Mouse (Mus musculus): ENCODE results near the gene Clock. TPM values are rescaled to one million over a fixed set of nuclear protein-coding genes. Genes with fewer than 3 reads are reported as not detected.
A peak's percentile ranks its signal among the peaks of the same experiment; 100 is the strongest.

Gene Clock
- polyA plus RNA-seq, 1 experiment from 2014 or later = 13.4 TPM

GRCm38 (mm10) chr5:76203171-76203570, 101.4 kb downstream of the Clock start:
- Histone ChIP-seq H3K27ac (ENCODE audit: poor library complexity, severe bottlenecking) (no peak overlapping the region), H3K9ac (no peak overlapping the region), H3K36me3 (peaks cover 78% of the 10 kb centered on the region), H3K9me3 (replicated peaks) (no peaks in the 10 kb centered on the region), H3K4me3 (no peak overlapping the region), H3K4me2 (no peak overlapping the region), H3K27me3 (replicated peaks) (no peaks in the 10 kb centered on the region), H3K4me1 (replicated peaks) (no peaks in the 10 kb centered on the region; the same call in 1 of the 2 replicates)
- 77% methylated on average over 3 of the region's 3 CpGs for WGBS
- ATAC-seq (ENCODE audit: insufficient number of reproducible peaks, low FRiP score) = no peak

DNA sequence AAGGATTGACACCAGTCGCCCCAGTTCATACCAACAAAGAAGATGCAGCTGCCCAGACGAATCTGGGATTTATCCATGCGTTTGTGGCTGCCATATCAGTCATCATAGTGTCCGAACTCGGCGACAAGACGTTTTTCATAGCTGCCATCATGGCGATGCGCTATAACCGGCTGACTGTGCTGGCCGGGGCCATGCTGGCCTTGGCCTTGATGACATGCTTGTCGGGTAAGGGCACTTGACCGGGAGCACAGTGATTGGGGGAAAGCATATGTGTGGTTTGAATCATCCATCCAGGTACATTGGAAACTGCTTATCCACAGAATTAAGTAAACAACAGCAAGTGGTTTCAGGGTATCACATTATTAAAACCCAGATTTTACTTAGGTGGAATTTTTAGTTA, 105.2 kb downstream of the Clock start:
- peaks cover 61% of the 10 kb centered on the region for H3K36me3 ChIP-seq
- ATAC-seq (ENCODE audit: insufficient number of reproducible peaks, low FRiP score) = no peak
- H3K27ac ChIP-seq (ENCODE audit: poor library complexity, severe bottlenecking) = no peak overlapping the region
- H3K9me3 ChIP-seq (replicated peaks) = no peaks in the 10 kb centered on the region
- H3K27me3 ChIP-seq (replicated peaks) = no peaks in the 10 kb centered on the region
- H3K4me1 ChIP-seq (replicated peaks) = peaks cover 9% of the 10 kb centered on the region
- WGBS = 93% methylated on average over 13 of the region's 13 CpGs
- no peak overlapping the region for H3K9ac ChIP-seq
- H3K4me2 ChIP-seq = no peak overlapping the region
- no peak overlapping the region for H3K4me3 ChIP-seq

GRCm38 (mm10) chr5:76194377-76194945, 110.1 kb downstream of the Clock start:
- WGBS = 54% methylated on average over 6 of the region's 6 CpGs
- H3K4me3 ChIP-seq = no peak overlapping the region
- H3K36me3 ChIP-seq = peaks cover 33% of the 10 kb centered on the region
- H3K4me1 ChIP-seq (replicated peaks) = peaks cover 53% of the 10 kb centered on the region
- no peak overlapping the region for H3K4me2 ChIP-seq
- H3K9ac ChIP-seq = no peak overlapping the region
- no peak overlapping the region for H3K27ac ChIP-seq (ENCODE audit: poor library complexity, severe bottlenecking)
- H3K9me3 ChIP-seq (replicated peaks) = no peaks in the 10 kb centered on the region
- no peak for ATAC-seq (ENCODE audit: insufficient number of reproducible peaks, low FRiP score)
- H3K27me3 ChIP-seq (replicated peaks) = no peaks in the 10 kb centered on the region

DNA sequence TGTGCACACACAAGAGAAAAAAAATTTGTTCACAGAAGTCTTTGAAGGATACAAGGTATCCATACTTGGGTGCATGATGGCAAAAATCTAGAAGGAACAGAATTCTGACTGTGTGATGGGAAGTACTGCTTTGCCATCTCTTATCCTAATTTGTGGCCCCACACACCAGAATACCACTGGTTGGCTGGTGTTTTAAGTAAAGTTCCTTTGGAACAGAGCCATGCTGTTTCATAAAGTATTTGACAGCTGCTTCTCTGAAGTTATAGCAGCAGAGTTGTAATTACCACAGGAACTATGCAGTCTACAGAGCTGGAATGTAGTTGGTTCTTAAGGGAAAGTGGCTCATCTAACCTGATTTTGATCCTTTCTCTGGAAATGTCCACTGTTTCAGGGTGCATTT, 111.5 kb downstream of the Clock start:
- no peaks in the 10 kb centered on the region for H3K27me3 ChIP-seq (replicated peaks)
- no peak overlapping the region for H3K27ac ChIP-seq (ENCODE audit: poor library complexity, severe bottlenecking)
- no peak overlapping the region for H3K4me2 ChIP-seq
- H3K4me3 ChIP-seq = no peak overlapping the region
- no peak overlapping the region for H3K9ac ChIP-seq
- no peak for ATAC-seq (ENCODE audit: insufficient number of reproducible peaks, low FRiP score)
- H3K4me1 ChIP-seq (replicated peaks) = peaks cover 59% of the 10 kb centered on the region
- H3K9me3 ChIP-seq (replicated peaks) = no peaks in the 10 kb centered on the region
- peaks cover 24% of the 10 kb centered on the region for H3K36me3 ChIP-seq

DNA sequence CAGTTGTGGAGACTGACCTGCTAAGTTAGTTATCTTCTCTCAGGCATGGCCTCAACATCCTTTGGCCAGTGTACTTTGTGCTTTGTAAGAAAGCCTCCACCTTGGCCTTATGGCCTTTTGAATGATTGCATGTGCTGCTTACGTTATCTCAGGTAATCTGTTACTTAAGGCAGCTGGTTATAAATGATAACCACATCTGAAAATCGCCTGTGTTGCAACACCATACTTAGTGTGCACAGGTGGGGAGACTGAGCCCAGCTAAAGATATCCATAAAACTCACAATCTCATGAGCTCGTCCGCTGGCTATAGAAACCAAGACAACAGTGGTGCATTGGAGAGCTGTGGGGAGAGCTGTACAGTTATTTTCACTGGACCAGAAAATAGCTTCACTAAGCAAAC, 114.0 kb downstream of the Clock start:
- H3K27me3 ChIP-seq (replicated peaks) = no peaks in the 10 kb centered on the region
- H3K4me1 ChIP-seq (replicated peaks) = peaks cover 75% of the 10 kb centered on the region
- H3K4me2 ChIP-seq = no peak overlapping the region
- H3K9ac ChIP-seq = no peak overlapping the region
- 81% methylated on average over 4 of the region's 4 CpGs for WGBS
- H3K4me3 ChIP-seq = no peak overlapping the region
- no peaks in the 10 kb centered on the region for H3K9me3 ChIP-seq (replicated peaks)
- ATAC-seq (ENCODE audit: insufficient number of reproducible peaks, low FRiP score) = no peak
- peaks cover 16% of the 10 kb centered on the region for H3K36me3 ChIP-seq
- no peak overlapping the region for H3K27ac ChIP-seq (ENCODE audit: poor library complexity, severe bottlenecking)

DNA sequence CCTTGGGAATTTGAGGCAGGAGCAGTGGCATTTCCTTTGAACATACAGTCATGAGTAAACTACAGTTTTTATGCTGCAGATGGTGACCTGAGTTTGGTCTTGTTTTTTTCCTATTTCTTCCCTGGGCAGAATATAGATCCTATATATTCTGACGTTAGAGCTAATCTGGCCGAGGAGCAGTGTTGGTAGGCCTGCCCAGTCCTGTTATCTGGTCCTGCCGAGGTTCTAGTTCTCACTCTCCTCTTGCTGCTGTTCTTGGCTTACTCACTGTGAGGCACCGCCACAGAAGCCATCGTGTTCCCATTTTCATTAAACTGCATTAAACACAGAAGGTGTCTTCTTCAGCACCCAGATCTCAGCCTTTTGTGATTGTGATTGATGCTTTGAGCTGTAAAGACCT, 116.7 kb downstream of the Clock start:
- H3K36me3 ChIP-seq = peaks cover 9% of the 10 kb centered on the region; the same call in 1 of the 2 replicates
- H3K4me1 ChIP-seq (replicated peaks) = peaks cover 63% of the 10 kb centered on the region
- H3K27me3 ChIP-seq (replicated peaks) = no peaks in the 10 kb centered on the region
- no peak for ATAC-seq (ENCODE audit: insufficient number of reproducible peaks, low FRiP score)
- no peak overlapping the region for H3K9ac ChIP-seq
- H3K27ac ChIP-seq (ENCODE audit: poor library complexity, severe bottlenecking) = peak overlapping the region; percentile 30; the same call in 1 of the 2 replicates
- H3K4me3 ChIP-seq = peak overlapping the region; percentile 7; the same call in 1 of the 2 replicates
- H3K9me3 ChIP-seq (replicated peaks) = no peaks in the 10 kb centered on the region
- H3K4me2 ChIP-seq = peak overlapping the region; percentile 47
- WGBS = 38% methylated on average over 5 of the region's 5 CpGs

GRCm38 (mm10) chr5:76184286-76185080, 120.1 kb downstream of the Clock start:
- peak overlapping the region; percentile 72 for H3K4me2 ChIP-seq
- ATAC-seq (ENCODE audit: insufficient number of reproducible peaks, low FRiP score) = peak; percentile 92
- peak overlapping the region; percentile 96 for H3K27ac ChIP-seq (ENCODE audit: poor library complexity, severe bottlenecking)
- peak overlapping the region; percentile 89 for H3K9ac ChIP-seq
- no peaks in the 10 kb centered on the region for H3K27me3 ChIP-seq (replicated peaks)
- peaks cover 3% of the 10 kb centered on the region; the same call in 1 of the 2 replicates for H3K36me3 ChIP-seq
- no peaks in the 10 kb centered on the region for H3K9me3 ChIP-seq (replicated peaks)
- H3K4me1 ChIP-seq (replicated peaks) = peaks cover 38% of the 10 kb centered on the region
- peak overlapping the region; percentile 91 for H3K4me3 ChIP-seq
- WGBS = 4% methylated on average over 36 of the region's 38 CpGs

- peaks cover 32% of the 10 kb centered on the region for H3K4me1 ChIP-seq (replicated peaks)
- peak within 1 kb of the TSS; percentile 91 for H3K4me3 ChIP-seq
- peak within 1 kb of the TSS; percentile 96 for H3K27ac ChIP-seq (ENCODE audit: poor library complexity, severe bottlenecking)
- H3K27me3 ChIP-seq (replicated peaks) = no peaks in the 10 kb centered on the region
- under 1% methylated on average over 53 of the region's 62 CpGs for WGBS
- peak within 1 kb of the TSS; percentile 72 for H3K4me2 ChIP-seq
- H3K9me3 ChIP-seq (replicated peaks) = no peaks in the 10 kb centered on the region
- ATAC-seq (ENCODE audit: insufficient number of reproducible peaks, low FRiP score) = peak; percentile 95
- H3K36me3 ChIP-seq = peaks cover 3% of the 10 kb centered on the region; the same call in 1 of the 2 replicates
- peak within 1 kb of the TSS; percentile 89 for H3K9ac ChIP-seq
Measured at GRCm38 (mm10) chr5:76183750-76184261, 120.8 kb downstream of the Clock start, which contains the start of gene Tmem165. TSS of gene Tmem165 (plus strand) at chr5:76183880.

- peaks cover 32% of the 10 kb centered on the region for H3K4me1 ChIP-seq (replicated peaks)
- no peak; the same call in 1 of the 2 replicates for ATAC-seq (ENCODE audit: insufficient number of reproducible peaks, low FRiP score)
- peak overlapping the region; percentile 96; the same call in 1 of the 2 replicates for H3K27ac ChIP-seq (ENCODE audit: poor library complexity, severe bottlenecking)
- no peaks in the 10 kb centered on the region for H3K27me3 ChIP-seq (replicated peaks)
- peak overlapping the region; percentile 91 for H3K4me3 ChIP-seq
- WGBS = 38% methylated on average over 17 of the region's 17 CpGs
- peak overlapping the region; percentile 72 for H3K4me2 ChIP-seq
- no peaks in the 10 kb centered on the region for H3K9me3 ChIP-seq (replicated peaks)
- peaks cover 3% of the 10 kb centered on the region; the same call in 1 of the 2 replicates for H3K36me3 ChIP-seq
- H3K9ac ChIP-seq = peak overlapping the region; percentile 89
Measured at GRCm38 (mm10) chr5:76183043-76183749, 121.4 kb downstream of the Clock start.

- H3K4me2 ChIP-seq = no peak overlapping the region
- peaks cover 25% of the 10 kb centered on the region for H3K4me1 ChIP-seq (replicated peaks)
- H3K27me3 ChIP-seq (replicated peaks) = no peaks in the 10 kb centered on the region
- no peak for ATAC-seq (ENCODE audit: insufficient number of reproducible peaks, low FRiP score)
- no peaks in the 10 kb centered on the region for H3K9me3 ChIP-seq (replicated peaks)
- H3K27ac ChIP-seq (ENCODE audit: poor library complexity, severe bottlenecking) = peak overlapping the region; percentile 31
- H3K9ac ChIP-seq = no peak overlapping the region
- no peak overlapping the region for H3K4me3 ChIP-seq
- WGBS = 51% methylated on average over 3 of the region's 3 CpGs
- peaks cover 3% of the 10 kb centered on the region; the same call in 1 of the 2 replicates for H3K36me3 ChIP-seq
Measured at GRCm38 (mm10) chr5:76182326-76182725, 122.3 kb downstream of the Clock start.

- ATAC-seq (ENCODE audit: insufficient number of reproducible peaks, low FRiP score) = no peak
Measured at GRCm38 (mm10) chr5:76179791-76180190, 124.8 kb downstream of the Clock start.

More at GRCm38 (mm10) chr5:76179791-76180190, 124.8 kb downstream of the Clock start:
- WGBS = 69% methylated on average over 5 of the region's 5 CpGs
- Histone ChIP-seq H3K27ac (ENCODE audit: poor library complexity, severe bottlenecking) (no peak overlapping the region), H3K9ac (no peak overlapping the region), H3K27me3 (replicated peaks) (no peaks in the 10 kb centered on the region), H3K4me1 (replicated peaks) (peaks cover 15% of the 10 kb centered on the region), H3K4me2 (no peak overlapping the region), H3K4me3 (no peak overlapping the region), H3K36me3 (no peaks in the 10 kb centered on the region), H3K9me3 (replicated peaks) (no peaks in the 10 kb centered on the region)
